Comparison of ENCODE assay signal across 20 mouse cellular contexts in genomic region chr5:36477486-36477885, GRCm38 (mm10). TPM values are rescaled to one million over a fixed set of nuclear protein-coding genes. Genes with fewer than 3 reads are reported as not detected.
DNase-seq lines count a peak whose midpoint lies in the region; ATAC-seq and TF ChIP-seq lines count a peak whose summit lies in the region.
"Had no signal": no experiment of that assay in that cellular context is flagged by ENCODE, and none has a peak within 500 bp of the region (broad histone marks: within the 10 kb centered on the region; RNA-seq: fewer than 3 reads in every experiment).

No protein-coding gene starts in this region.

- no peak for DNase-seq in gastrocnemius, adult 2 months
- no peak for DNase-seq in gastrocnemius, adult 18-20 months (ENCODE audit: low spot score)
- DNase-seq in lung, postnatal 25 days (ENCODE audit: low spot score), result peak; percentile 36
- no peak for DNase-seq in lung, postnatal 4 days
- no peak for DNase-seq in right cerebral cortex, postnatal 14 days
- DNase-seq: adrenal gland, postnatal 10 days; cerebellum, adult 11 months; cerebellum, adult 8-10 months; cerebellum, postnatal 14 days; forebrain, postnatal 0 days; gastrocnemius, postnatal 36 days; heart, adult 18-20 months; heart, postnatal 10 days; heart, postnatal 4 days had no signal

- ATAC-seq in granulocyte monocyte progenitor cell, adult 5-6 weeks (replicated peaks; ENCODE audit: poor library complexity, severe bottlenecking), result peak; percentile 32
- peak; percentile 18; the same call in 1 of the 2 replicates for ATAC-seq in megakaryocyte progenitor cell, adult 5-6 weeks (replicated peaks; ENCODE audit: poor library complexity)
- ATAC-seq: forebrain, embryonic 13.5 days; forebrain, postnatal 0 days had no signal

- 0 out of 2 replicates have a peak overlapping the region, but pooled peaks have one; percentile 82 for H3K27ac ChIP-seq in gastrocnemius, adult 2 months
- H3K27ac ChIP-seq: embryonic facial prominence, embryonic 12.5 days; forebrain, embryonic 13.5 days; heart, embryonic 10.5 days; hindbrain, embryonic 13.5 days had no signal

- intact Hi-C loops in gastrocnemius, adult 2 months (cut with DNase I), result no loop called here

- no peak overlapping the region for H3K4me3 ChIP-seq in gastrocnemius, adult 2 months
- H3K4me3 ChIP-seq: embryonic facial prominence, embryonic 12.5 days; forebrain, embryonic 13.5 days; heart, embryonic 10.5 days; hindbrain, embryonic 13.5 days had no signal

- no peak for TF ChIP-seq CTCF in gastrocnemius, adult 2 months (IDR thresholded peaks at IDR 0.05)

RNA-seq across cellular contexts. Expression of gene Tada2b, which starts 6.6 kb away (rescaled TPM):
- 10 to 100 TPM; 14.3 to 15.8 TPM for total RNA-seq in gastrocnemius, adult 2 months (2021)
- total RNA-seq in gastrocnemius, adult 18-20 months (2021), result 10 to 100 TPM; 15.4 to 17.4 TPM
- total RNA-seq in granulocyte monocyte progenitor cell, adult 5-6 weeks (2014; fragmentation: Nextera tagmentation), result 9.1 and 12.9 TPM in 2 replicates
- 12.1 and 14.5 TPM in 2 replicates for total RNA-seq in granulocyte monocyte progenitor cell, adult 5-6 weeks (2017)
- 10.8 and 12.2 TPM in 2 replicates for total RNA-seq in megakaryocyte progenitor cell, adult 5-6 weeks (2015)
- total RNA-seq in megakaryocyte progenitor cell, adult 5-6 weeks (2017), result 20.6 and 21.5 TPM in 2 replicates

RNA-seq across cellular contexts. Expression of gene Ccdc96, which starts 6.9 kb away (rescaled TPM):
- total RNA-seq in gastrocnemius, adult 2 months (2021), result under 1 TPM in 1 of 2 experiments, not detected in 1; 0.11 TPM
- total RNA-seq in gastrocnemius, adult 18-20 months (2021), result under 1 TPM in 1 of 2 experiments, not detected in 1; 0.07 TPM
- not detected in 2 replicates for total RNA-seq in granulocyte monocyte progenitor cell, adult 5-6 weeks (2014; fragmentation: Nextera tagmentation)
- 0.43 TPM in 1 of 2 replicates, not detected in the other for total RNA-seq in granulocyte monocyte progenitor cell, adult 5-6 weeks (2017)
- 0.02 and 0.05 TPM in 2 replicates for total RNA-seq in megakaryocyte progenitor cell, adult 5-6 weeks (2015)
- total RNA-seq in megakaryocyte progenitor cell, adult 5-6 weeks (2017), result 0.25 TPM in 1 of 2 replicates, not detected in the other

RNA-seq across cellular contexts. Expression of gene Grpel1, which starts 12.7 kb away (rescaled TPM):
- 10 to 100 TPM; 30.6 to 39.1 TPM for total RNA-seq in gastrocnemius, adult 2 months (2021)
- total RNA-seq in gastrocnemius, adult 18-20 months (2021), result 10 to 100 TPM; 33.0 to 35.1 TPM
- 28.9 and 40.4 TPM in 2 replicates for total RNA-seq in granulocyte monocyte progenitor cell, adult 5-6 weeks (2014; fragmentation: Nextera tagmentation)
- 35.6 and 37.9 TPM in 2 replicates for total RNA-seq in granulocyte monocyte progenitor cell, adult 5-6 weeks (2017)
- total RNA-seq in megakaryocyte progenitor cell, adult 5-6 weeks (2015), result 41.3 and 43.7 TPM in 2 replicates
- total RNA-seq in megakaryocyte progenitor cell, adult 5-6 weeks (2017), result 34.4 and 35.2 TPM in 2 replicates
